Mouse (Mus musculus) CH12.LX (cell line): ENCODE results near the gene Wwp2. TPM values are rescaled to one million over a fixed set of nuclear protein-coding genes. Genes with fewer than 3 reads are reported as not detected.
A peak's percentile ranks its signal among the peaks of the same experiment; 100 is the strongest.

Source experiments
- DNase-seq: peaks from one replicate; pipeline ENCODE4 v3.0.0-alpha.2; 2013; ENCODE audit errors: extremely low read depth
- H3K27ac ChIP-seq: 2 replicates; pipeline ENCODE4 v1.5.1; 2012; ENCODE audit warnings: low read depth, mild to moderate bottlenecking, control low read depth, moderate library complexity; ENCODE audit not compliant: insufficient read depth
- H3K27me3 ChIP-seq: replicated peaks from 2 replicates; pipeline ENCODE3; 2012; ENCODE audit warnings: inconsistent platforms
- H3K36me3 ChIP-seq, 2 experiments: replicated peaks in 1 of 2; 2 replicates each; pipeline versions ENCODE3 to v1.6.1; 2012; ENCODE audit warnings: inconsistent platforms in 1 of 2, low read length in 1 of 2, mild to moderate bottlenecking in 1 of 2, mixed read lengths in 1 of 2, moderate library complexity in 1 of 2; ENCODE audit not compliant: control insufficient read depth in 1 of 2, insufficient read depth in 1 of 2
- H3K4me1 ChIP-seq, 2 experiments: 2 replicates each; pipeline ENCODE4 v1.6.1; 2012; ENCODE audit warnings: inconsistent platforms in 1 of 2, moderate library complexity in 1 of 2; ENCODE audit not compliant: insufficient read depth in 2 of 2, control insufficient read depth in 1 of 2
- H3K4me2 ChIP-seq: 2 replicates; pipeline ENCODE4 v1.6.1; 2012; ENCODE audit warnings: low read depth, mild to moderate bottlenecking, control low read depth; ENCODE audit not compliant: poor library complexity, insufficient read depth, severe bottlenecking
- H3K4me3 ChIP-seq, 3 experiments: fragments of 150-350 bp in 1 of 3; sonication (generic) in 1 of 3; replicated peaks in 1 of 3; 2 replicates each; pipeline versions ENCODE3 to v1.5.1; 2011 to 2012; ENCODE audit warnings: low read depth in 2 of 3, low read length in 2 of 3, mild to moderate bottlenecking in 2 of 3, moderate library complexity in 2 of 3, control low read depth in 1 of 3, improper control_type of control experiment in 1 of 3, inconsistent platforms in 1 of 3, mixed read lengths in 1 of 3; ENCODE audit not compliant: poor library complexity in 1 of 3
- H3K79me2 ChIP-seq: replicated peaks from 2 replicates; pipeline ENCODE4 v1.6.1; 2012; ENCODE audit warnings: mild to moderate bottlenecking, moderate library complexity; ENCODE audit not compliant: control insufficient read depth, poor library complexity, insufficient read depth, severe bottlenecking; ENCODE audit errors: extremely low read depth
- H3K9ac ChIP-seq: 2 replicates; pipeline ENCODE4 v1.6.1; 2012; ENCODE audit warnings: low read depth, mild to moderate bottlenecking, control low read depth, moderate library complexity; ENCODE audit not compliant: insufficient read depth
- H3K9me3 ChIP-seq: replicated peaks from 2 replicates; pipeline ENCODE3; 2012; ENCODE audit warnings: low read length, inconsistent platforms, mixed read lengths
- BHLHE40 ChIP-seq: IDR thresholded peaks from 2 replicates; pipeline ENCODE4 v1.6.1; 2011; ENCODE audit warnings: mild to moderate bottlenecking, low read depth, low read length, improper control_type of control experiment
- CHD1 ChIP-seq: IDR thresholded peaks from 2 replicates; pipeline ENCODE4 v1.6.1; 2012; ENCODE audit warnings: low read depth, low read length, improper control_type of control experiment, inconsistent platforms
- CHD2 ChIP-seq: IDR thresholded peaks from 2 replicates; pipeline ENCODE4 v1.6.1; 2011; ENCODE audit warnings: low read length, improper control_type of control experiment
- CTCF ChIP-seq, 2 experiments: IDR thresholded peaks in 1 of 2; conservative IDR thresholded peaks in 1 of 2; 2 replicates each; pipeline ENCODE4 v1.5.1; 2011 to 2012; ENCODE audit warnings: low read depth in 2 of 2, low read length in 2 of 2, improper control_type of control experiment in 1 of 2, inconsistent platforms in 1 of 2, mild to moderate bottlenecking in 1 of 2, moderate library complexity in 1 of 2
- E2F4 ChIP-seq: IDR thresholded peaks from 2 replicates; pipeline ENCODE4 v1.6.1; 2011; ENCODE audit warnings: low read depth, low read length, improper control_type of control experiment; ENCODE audit not compliant: insufficient replicate concordance
- ELF1 ChIP-seq: IDR thresholded peaks from 2 replicates; pipeline ENCODE4 v1.6.1; 2014; ENCODE audit warnings: low read depth, mild to moderate bottlenecking, inconsistent platforms, low read length, improper control_type of control experiment
- EP300 ChIP-seq: IDR thresholded peaks from 2 replicates; pipeline ENCODE4 v1.6.1; 2011; ENCODE audit warnings: low read length, improper control_type of control experiment
- ETS1 ChIP-seq: conservative IDR thresholded peaks from 2 replicates; pipeline ENCODE4 v1.6.1; 2012; ENCODE audit warnings: low read depth, mild to moderate bottlenecking, inconsistent platforms, low read length, improper control_type of control experiment, moderate library complexity
- GABPA ChIP-seq: IDR thresholded peaks from 2 replicates; pipeline ENCODE4 v1.6.1; 2012; ENCODE audit warnings: low read depth, low read length, improper control_type of control experiment, inconsistent platforms; ENCODE audit not compliant: insufficient replicate concordance
- HCFC1 ChIP-seq: IDR thresholded peaks from 2 replicates; pipeline ENCODE4 v1.6.1; 2012; ENCODE audit warnings: low read depth, mild to moderate bottlenecking, inconsistent platforms, low read length, improper control_type of control experiment
- IRF4 ChIP-seq: IDR thresholded peaks from 2 replicates; pipeline ENCODE4 v1.6.1; 2014; ENCODE audit warnings: low read depth, mild to moderate bottlenecking, inconsistent platforms, low read length, improper control_type of control experiment
- JUN ChIP-seq: IDR thresholded peaks from 2 replicates; pipeline ENCODE4 v1.6.1; 2011; ENCODE audit warnings: low read depth, mild to moderate bottlenecking, low read length, improper control_type of control experiment, moderate library complexity; ENCODE audit not compliant: insufficient read depth
- JUND ChIP-seq: conservative IDR thresholded peaks from 2 replicates; pipeline ENCODE4 v1.6.1; 2011; ENCODE audit warnings: low read depth, low read length, improper control_type of control experiment
- KAT2A ChIP-seq: IDR thresholded peaks from 2 replicates; pipeline ENCODE4 v1.6.1; 2012; ENCODE audit warnings: low read length, improper control_type of control experiment, inconsistent platforms; ENCODE audit not compliant: insufficient replicate concordance
- MAFK ChIP-seq: IDR thresholded peaks from 2 replicates; pipeline ENCODE4 v1.6.1; 2011; ENCODE audit warnings: low read length, improper control_type of control experiment; ENCODE audit not compliant: insufficient replicate concordance
- MAX ChIP-seq: IDR thresholded peaks from 2 replicates; pipeline ENCODE4 v1.6.1; 2011; ENCODE audit warnings: low read length, improper control_type of control experiment
- MAZ ChIP-seq: IDR thresholded peaks from 2 replicates; pipeline ENCODE4 v1.6.1; 2012; ENCODE audit warnings: low read depth, mild to moderate bottlenecking, inconsistent platforms, low read length, improper control_type of control experiment, moderate library complexity
- MEF2A ChIP-seq: IDR thresholded peaks from 2 replicates; pipeline ENCODE4 v1.6.1; 2014; ENCODE audit warnings: low read depth, mild to moderate bottlenecking, inconsistent platforms, low read length, improper control_type of control experiment, borderline replicate concordance
- MXI1 ChIP-seq: IDR thresholded peaks from 2 replicates; pipeline ENCODE4 v1.6.1; 2011; ENCODE audit warnings: mild to moderate bottlenecking, low read depth, low read length, improper control_type of control experiment
- MYC ChIP-seq: IDR thresholded peaks from 2 replicates; pipeline ENCODE4 v1.6.1; 2011; ENCODE audit warnings: low read depth, mild to moderate bottlenecking, improper control_type of control experiment, low read length
- NELFE ChIP-seq: IDR thresholded peaks from 2 replicates; pipeline ENCODE4 v1.6.1; 2011; ENCODE audit warnings: low read depth, low read length, improper control_type of control experiment
- NRF1 ChIP-seq: IDR thresholded peaks from 2 replicates; pipeline ENCODE4 v1.6.1; 2014; ENCODE audit warnings: low read depth, mild to moderate bottlenecking, inconsistent platforms, low read length, improper control_type of control experiment, moderate library complexity
- PAX5 ChIP-seq: IDR thresholded peaks from 2 replicates; pipeline ENCODE4 v1.6.1; 2012; ENCODE audit warnings: low read length, inconsistent platforms, mixed read lengths
- POLR2A ChIP-seq: IDR thresholded peaks from 2 replicates; pipeline ENCODE4 v1.6.1; 2011; ENCODE audit warnings: low read depth, mild to moderate bottlenecking, improper control_type of control experiment, low read length
- POLR2AphosphoS2 ChIP-seq: IDR thresholded peaks from 2 replicates; pipeline ENCODE4 v1.6.1; 2011; ENCODE audit warnings: low read depth, low read length, improper control_type of control experiment
- RAD21 ChIP-seq: IDR thresholded peaks from 2 replicates; pipeline ENCODE4 v1.6.1; 2011; ENCODE audit warnings: low read depth, mild to moderate bottlenecking, low read length, improper control_type of control experiment, moderate library complexity
- RCOR1 ChIP-seq: conservative IDR thresholded peaks from 2 replicates; pipeline ENCODE4 v1.6.1; 2012; ENCODE audit warnings: low read depth, mild to moderate bottlenecking, inconsistent platforms, low read length, improper control_type of control experiment
- SIN3A ChIP-seq: IDR thresholded peaks from 2 replicates; pipeline ENCODE4 v1.6.1; 2012; ENCODE audit warnings: low read length, improper control_type of control experiment, inconsistent platforms
- SMC3 ChIP-seq: IDR thresholded peaks from 2 replicates; pipeline ENCODE4 v1.6.1; 2011; ENCODE audit warnings: low read depth, low read length, improper control_type of control experiment
- TBP ChIP-seq: conservative IDR thresholded peaks from 2 replicates; pipeline ENCODE4 v1.6.1; 2011; ENCODE audit warnings: low read depth, low read length, improper control_type of control experiment
- TCF12 ChIP-seq: IDR thresholded peaks from 2 replicates; pipeline ENCODE4 v1.6.1; 2014; ENCODE audit warnings: low read depth, mild to moderate bottlenecking, inconsistent platforms, low read length, improper control_type of control experiment
- UBTF ChIP-seq: IDR thresholded peaks from 2 replicates; pipeline ENCODE4 v1.6.1; 2012; ENCODE audit warnings: low read depth, mild to moderate bottlenecking, inconsistent platforms, low read length, improper control_type of control experiment, moderate library complexity
- USF1 ChIP-seq: IDR thresholded peaks from 2 replicates; pipeline ENCODE4 v1.6.1; 2014; ENCODE audit warnings: low read depth, mild to moderate bottlenecking, inconsistent platforms, low read length, improper control_type of control experiment
- USF2 ChIP-seq: conservative IDR thresholded peaks from 2 replicates; pipeline ENCODE4 v1.6.1; 2011; ENCODE audit warnings: low read depth, low read length, improper control_type of control experiment
- ZC3H11A ChIP-seq: IDR thresholded peaks from 2 replicates; pipeline ENCODE4 v1.6.1; 2012; ENCODE audit warnings: low read depth, mild to moderate bottlenecking, inconsistent platforms, low read length, improper control_type of control experiment
- ZKSCAN1 ChIP-seq: IDR thresholded peaks from 2 replicates; pipeline ENCODE4 v1.6.1; 2012; ENCODE audit warnings: low read depth, inconsistent platforms, low read length, improper control_type of control experiment, borderline replicate concordance
- ZMIZ1 ChIP-seq: IDR thresholded peaks from 2 replicates; pipeline ENCODE4 v1.6.1; 2012; ENCODE audit warnings: low read depth, mild to moderate bottlenecking, inconsistent platforms, low read length, improper control_type of control experiment
- ZNF384 ChIP-seq: IDR thresholded peaks from 2 replicates; pipeline ENCODE4 v1.6.1; 2012; ENCODE audit warnings: low read depth, low read length, improper control_type of control experiment, inconsistent platforms
- dilution Hi-C: fragments of 300-500 bp; cut with MboI; formaldehyde crosslinking; loops from 2 replicates; pipeline ENCODE4 v1.14.3; 2020; ENCODE audit warnings: low sequenced_read_pairs; ENCODE audit not compliant: extremely low pct_unique_long_range_greater_than_20kb, extremely low pct_ligation_motif_present
- in situ Hi-C: fragments of 300-500 bp; cut with MboI; formaldehyde crosslinking; loops from 3 replicates; pipeline ENCODE4 v1.14.3; 2019; ENCODE audit warnings: low sequenced_read_pairs, low pct_ligation_motif_present, low pct_unique_long_range_greater_than_20kb, mixed read lengths
- polyA plus RNA-seq: library from polyadenylated mRNA; unstranded; fragments of >175 nt; gene quantifications from 2 replicates; pipeline ENCODE4 v1.2.1, GENCODE M21; 2012; ENCODE audit warnings: low read depth; ENCODE audit not compliant: insufficient read length
- total RNA-seq, 2 experiments: library from RNA; depleted of rRNA; stranded (reverse); fragments of 300-350 nt in 1 of 2; fragments of >200 nt in 1 of 2; gene quantifications; 2 replicates each; pipeline ENCODE4 v1.2.3; 2012 to 2014

Gene Wwp2
- total and polyA plus RNA-seq, 3 experiments: 13.5 to 30.3 (median 20.7) TPM

GRCm38 (mm10) chr8:107502922-107503321 lies 66.8 kb downstream of the Wwp2 start:
- TF ChIP-seq IRF4 (peak; percentile 66), USF2 (no peak), JUND (no peak), ELF1 (no peak), MAFK (peak; percentile 78), PAX5 (no peak), CHD1 (no peak), ZMIZ1 (no peak), GABPA (no peak), E2F4 (no peak), SMC3 (no peak), RCOR1 (no peak), ETS1 (peak; percentile 66), EP300 (peak; percentile 70), SIN3A (0 out of 2 replicates have a peak, but pooled peaks have one; percentile 59), UBTF (no peak), CHD2 (peak; percentile 36; the same call in 1 of the 2 replicates), TCF12 (peak; percentile 29; the same call in 1 of the 2 replicates), USF1 (no peak), CTCF (conservative IDR thresholded peaks at IDR 0.05 in 1 of 2, IDR thresholded peaks at IDR 0.05 in 1 of 2; ENCODE audit: low read depth in 2 of 2, low read length in 2 of 2) (no peak), MYC (no peak), BHLHE40 (peak; percentile 73), NRF1 (no peak), KAT2A (no peak), RAD21 (no peak), JUN (no peak; the same call in 1 of the 2 replicates), MXI1 (peak; percentile 35; the same call in 1 of the 2 replicates), POLR2A (no peak), ZKSCAN1 (no peak), HCFC1 (no peak), ZC3H11A (no peak), POLR2AphosphoS2 (no peak), MEF2A (peak; percentile 95), MAX (no peak), TBP (no peak), NELFE (no peak), ZNF384 (no peak), MAZ (0 out of 2 replicates have a peak, but pooled peaks have one; percentile 74)
- peak; percentile 86 for DNase-seq
- peaks cover 17 to 59% of the 10 kb centered on the region in 2 experiments for H3K4me1 ChIP-seq
- no peak overlapping the region for H3K9ac ChIP-seq
- peaks cover 11 to 27% of the 10 kb centered on the region in 2 experiments for H3K36me3 ChIP-seq
- in situ Hi-C loops: no loop called here
- H3K27ac ChIP-seq: peak overlapping the region; percentile 90
- peak overlapping the region in 1 of 3 experiments; percentile 10 for H3K4me3 ChIP-seq
- H3K27me3 ChIP-seq: no peaks in the 10 kb centered on the region
- H3K79me2 ChIP-seq: no peaks in the 10 kb centered on the region
- dilution Hi-C loops: no loop called here
- H3K9me3 ChIP-seq: peaks cover 9% of the 10 kb centered on the region
- H3K4me2 ChIP-seq: peak overlapping the region; percentile 90
